ENCODE assay signal across 22 mouse cellular contexts in the genomic region with DNA sequence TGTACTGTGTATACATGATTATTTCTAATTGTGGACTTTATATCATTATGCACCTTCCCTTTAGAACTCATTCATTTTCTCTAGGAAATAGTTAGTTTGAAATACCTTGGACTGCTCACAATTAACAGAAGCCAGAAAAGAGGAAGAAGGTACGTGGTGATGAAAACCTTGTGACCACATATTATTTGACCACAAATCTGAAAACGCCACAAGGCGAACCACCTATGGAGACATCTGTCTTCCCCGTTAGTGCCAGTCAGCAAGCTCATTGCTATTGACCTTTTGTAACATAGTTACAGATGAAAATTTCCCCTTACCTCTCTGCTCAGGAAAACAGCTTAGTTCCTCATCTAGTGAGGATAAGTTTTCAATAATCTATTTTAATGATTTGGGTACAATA.
"Had no signal": no experiment of that assay in that cellular context is flagged by ENCODE, and none has a peak within 500 bp of the region (broad histone marks: within the 10 kb centered on the region; RNA-seq: fewer than 3 reads in every experiment).

No protein-coding gene starts in this region.

- ATAC-seq: intestine, postnatal 0 days; liver, embryonic 12.5 days; midbrain, embryonic 13.5 days had no signal

- H3K9ac ChIP-seq: limb, embryonic 13.5 days; liver, embryonic 12.5 days; liver, embryonic 15.5 days; midbrain, embryonic 13.5 days; neural tube, embryonic 12.5 days; neural tube, embryonic 15.5 days; stomach, embryonic 15.5 days had no signal

- H3K27me3 ChIP-seq: limb, embryonic 13.5 days; midbrain, embryonic 13.5 days; neural tube, embryonic 12.5 days; neural tube, embryonic 15.5 days; stomach, embryonic 15.5 days had no signal

- H3K9me3 ChIP-seq: limb, embryonic 10.5 days; liver, embryonic 12.5 days; liver, embryonic 15.5 days; midbrain, embryonic 10.5 days; stomach, embryonic 15.5 days had no signal

- H3K4me2 ChIP-seq: limb, embryonic 13.5 days; liver, embryonic 12.5 days; liver, embryonic 15.5 days; midbrain, embryonic 13.5 days; neural tube, embryonic 12.5 days; neural tube, embryonic 15.5 days; stomach, embryonic 15.5 days had no signal

- H3K36me3 ChIP-seq: limb, embryonic 10.5 days; limb, embryonic 13.5 days; liver, embryonic 12.5 days; liver, embryonic 15.5 days; midbrain, embryonic 10.5 days; midbrain, embryonic 13.5 days; neural tube, embryonic 12.5 days; neural tube, embryonic 15.5 days; stomach, embryonic 15.5 days had no signal

- DNase-seq: kidney, adult 2 months; kidney, postnatal 36 days; liver; lung, adult 18-20 months; lung, postnatal 14 days; lung, postnatal 4 days; right cerebral cortex, adult 18-20 months; right cerebral cortex, postnatal 14 days; right cerebral cortex, postnatal 4 days; thymus, postnatal 36 days had no signal

- H3K27ac ChIP-seq: kidney, postnatal 0 days; limb, embryonic 10.5 days; limb, embryonic 13.5 days; liver, embryonic 12.5 days; liver, embryonic 15.5 days; midbrain, embryonic 10.5 days; midbrain, embryonic 13.5 days; neural tube, embryonic 12.5 days; neural tube, embryonic 15.5 days; stomach, embryonic 15.5 days had no signal

- H3K4me3 ChIP-seq: limb, embryonic 10.5 days; limb, embryonic 13.5 days; liver, embryonic 12.5 days; liver, embryonic 15.5 days; megakaryocyte, embryonic 14.5 days; midbrain, embryonic 10.5 days; midbrain, embryonic 13.5 days; neural tube, embryonic 12.5 days; neural tube, embryonic 15.5 days; stomach, embryonic 15.5 days had no signal

- H3K4me1 ChIP-seq: liver, embryonic 15.5 days had no signal
